Mouse (Mus musculus) kidney, embryonic 16.5 days (tissue): ENCODE measurements around the gene 2510009E07Rik. TPM values are rescaled to one million over a fixed set of nuclear protein-coding genes. Genes with fewer than 3 reads are reported as not detected.
A peak's percentile ranks its signal among the peaks of the same experiment; 100 is the strongest.

ENCODE experiments used
- ATAC-seq: fragments of 200-750 bp; cut with Nextera tagmentation; 2 replicates; pipeline ENCODE4 v1.8.0; 2017; ENCODE audit warnings: moderate TSS enrichment; ENCODE audit not compliant: low FRiP score, low TSS enrichment
- H3K27ac ChIP-seq: fragments of 300-500 bp; sonication (generic); 2 replicates; pipeline ENCODE4 v1.5.1; 2014; ENCODE audit warnings: low read length
- H3K27me3 ChIP-seq: fragments of 300-500 bp; sonication (generic); 2 replicates; pipeline ENCODE4 v1.6.1; 2014; ENCODE audit warnings: low read length, control low read depth, mixed read lengths; ENCODE audit not compliant: insufficient read depth
- H3K36me3 ChIP-seq: fragments of 300-500 bp; sonication (generic); 2 replicates; pipeline ENCODE4 v1.6.1; 2014; ENCODE audit warnings: low read length, control low read depth, mixed read lengths; ENCODE audit not compliant: insufficient read depth
- H3K4me1 ChIP-seq: fragments of 300-500 bp; sonication (generic); 2 replicates; pipeline ENCODE4 v1.6.1; 2014; ENCODE audit warnings: low read length, control low read depth, mixed read lengths; ENCODE audit not compliant: insufficient read depth
- H3K4me2 ChIP-seq: fragments of 300-500 bp; sonication (generic); replicated peaks from 2 replicates; pipeline ENCODE4 v1.6.1; 2014; ENCODE audit warnings: low read depth, low read length
- H3K4me3 ChIP-seq: fragments of 300-500 bp; sonication (generic); 2 replicates; pipeline ENCODE4 v1.5.1; 2014; ENCODE audit warnings: mild to moderate bottlenecking, low read length
- H3K9ac ChIP-seq: fragments of 300-500 bp; sonication (generic); replicated peaks from 2 replicates; pipeline ENCODE4 v1.6.1; 2014; ENCODE audit warnings: low read length
- H3K9me3 ChIP-seq: fragments of 300-500 bp; sonication (generic); 2 replicates; pipeline ENCODE4 v1.6.1; 2016; ENCODE audit warnings: low read length, control low read depth
- WGBS: fragments of 180-500 bp; shearing (Covaris S2); extraction: QIAGEN DNeasy Blood & Tissue Kit; methylation state at CpG from one replicate; pipeline ENCODE4 v1.1.7; 2014; 5-methylcytosine and 5-hydroxymethylcytosine counted together
- polyA plus RNA-seq: library from polyadenylated mRNA; unstranded; fragments of >200 nt; fragmentation: Nextera tagmentation; extraction: Ambion mirVana; gene quantifications from 2 replicates; pipeline ENCODE4 v1.2.1, GENCODE M21; 2015

2510009E07Rik gene
- polyA plus RNA-seq, 1 experiment from 2014 or later: 16.4 TPM

DNA sequence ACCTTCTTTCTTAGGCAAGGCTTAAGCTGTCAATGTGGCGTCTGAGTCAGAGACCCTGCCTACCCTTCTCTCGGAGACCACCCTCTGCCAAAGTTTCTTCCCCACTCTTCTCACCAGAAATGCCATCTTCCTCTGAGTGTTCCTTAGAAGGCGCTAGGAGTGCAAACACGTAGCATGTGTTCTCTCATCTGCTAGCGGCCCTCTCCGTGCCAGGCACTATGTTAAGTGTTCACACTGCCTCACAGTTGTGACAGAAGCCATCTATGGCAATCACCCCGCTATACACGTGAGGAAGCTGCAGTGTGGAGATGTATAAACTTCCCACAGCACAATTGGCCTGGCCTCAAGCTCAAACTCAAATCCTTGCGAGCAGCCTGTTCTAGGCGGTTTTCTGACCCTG is 20.1 kb upstream of the 2510009E07Rik start:
- 84% methylated on average over 10 of the region's 10 CpGs for WGBS

DNA sequence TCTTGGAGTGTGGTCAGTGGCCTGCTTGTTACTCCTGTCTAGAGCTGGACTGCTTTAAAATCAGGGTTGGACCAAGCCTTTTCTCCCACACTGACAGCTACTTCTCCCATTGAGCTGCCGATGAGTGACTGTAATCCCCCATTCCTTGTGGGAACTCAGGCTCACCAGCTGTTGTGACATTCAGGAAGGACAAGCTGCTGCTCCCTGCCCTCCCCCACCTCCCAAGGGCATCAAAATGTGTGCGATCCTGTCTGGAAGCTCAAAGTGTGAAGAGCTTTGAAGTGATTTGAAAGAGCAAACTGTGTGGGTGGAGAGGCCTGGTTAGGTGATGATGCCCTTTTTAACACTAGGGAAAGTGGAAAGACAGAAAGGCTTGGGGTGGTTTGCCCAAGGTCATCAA is 15.9 kb upstream of the 2510009E07Rik start:
- Histone ChIP-seq H3K36me3 (no peaks in the 10 kb centered on the region), H3K4me1 (no peaks in the 10 kb centered on the region), H3K4me2 (no peak overlapping the region), H3K9ac (no peak overlapping the region), H3K27ac (no peak overlapping the region), H3K9me3 (peaks cover 5% of the 10 kb centered on the region; the same call in 1 of the 2 replicates), H3K27me3 (no peaks in the 10 kb centered on the region), H3K4me3 (no peak overlapping the region)
- WGBS: 7% methylated on average over 2 of the region's 2 CpGs
- no peak for ATAC-seq

More for the DNA sequence above, 20.1 kb upstream of the 2510009E07Rik start:
- H3K27ac ChIP-seq: no peak overlapping the region
- no peaks in the 10 kb centered on the region for H3K4me1 ChIP-seq
- ATAC-seq: no peak
- H3K36me3 ChIP-seq: no peaks in the 10 kb centered on the region
- H3K27me3 ChIP-seq: no peaks in the 10 kb centered on the region
- H3K9me3 ChIP-seq: no peaks in the 10 kb centered on the region
- no peak overlapping the region for H3K9ac ChIP-seq
- H3K4me2 ChIP-seq: no peak overlapping the region
- no peak overlapping the region for H3K4me3 ChIP-seq

DNA sequence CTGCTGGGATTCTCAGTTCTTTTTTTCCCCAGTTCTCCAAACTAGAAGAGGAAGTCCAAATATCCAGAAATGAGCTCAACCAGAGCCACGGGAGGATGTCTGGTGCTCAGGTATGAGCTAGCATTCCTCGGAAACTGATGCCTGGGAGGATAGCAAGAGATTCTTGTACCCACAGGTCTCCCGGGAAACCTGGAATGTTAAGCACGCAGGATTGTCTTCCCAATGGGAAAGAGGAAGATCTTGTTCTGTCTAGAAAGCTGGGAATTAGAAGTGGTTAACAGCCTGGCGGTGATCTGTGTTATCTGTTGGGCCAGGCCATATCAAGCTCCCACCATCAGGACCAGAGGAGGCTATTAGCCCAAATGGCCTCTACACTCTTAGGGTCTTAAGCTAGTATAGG is 10.2 kb upstream of the 2510009E07Rik start:
- H3K36me3 ChIP-seq: no peaks in the 10 kb centered on the region
- no peaks in the 10 kb centered on the region for H3K4me1 ChIP-seq
- H3K27ac ChIP-seq: no peak overlapping the region
- H3K27me3 ChIP-seq: no peaks in the 10 kb centered on the region
- H3K9ac ChIP-seq: no peak overlapping the region
- peaks cover 13% of the 10 kb centered on the region for H3K9me3 ChIP-seq
- no peak for ATAC-seq
- no peak overlapping the region for H3K4me2 ChIP-seq
- no peak overlapping the region for H3K4me3 ChIP-seq
- 56% methylated on average over 5 of the region's 5 CpGs for WGBS

DNA sequence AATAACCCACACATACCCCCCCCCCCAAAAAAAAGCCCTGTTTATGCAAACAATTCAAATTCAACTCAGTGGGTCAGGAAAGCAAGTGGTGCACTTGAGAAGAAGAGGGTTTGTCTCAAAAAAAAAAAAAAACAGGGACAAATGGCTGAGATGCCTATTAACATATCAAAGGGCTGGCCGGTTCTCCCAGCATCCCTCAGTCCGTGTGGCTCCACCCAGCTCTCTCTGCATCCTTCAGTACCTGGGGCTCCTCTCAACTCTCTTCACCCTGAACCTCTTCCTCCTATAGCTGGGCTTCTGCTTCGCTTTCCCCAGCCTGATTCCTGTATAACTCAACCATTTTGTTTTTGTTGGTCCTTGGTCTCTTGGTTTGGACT is 7.8 kb upstream of the 2510009E07Rik start:
- peak overlapping the region; percentile 22 for H3K4me2 ChIP-seq
- no peaks in the 10 kb centered on the region for H3K27me3 ChIP-seq
- no peak for ATAC-seq
- H3K36me3 ChIP-seq: no peaks in the 10 kb centered on the region
- H3K4me1 ChIP-seq: no peaks in the 10 kb centered on the region
- H3K4me3 ChIP-seq: no peak overlapping the region; the same call in 1 of the 2 replicates
- 17% methylated on average over 3 of the region's 3 CpGs for WGBS
- H3K9me3 ChIP-seq: peaks cover 8% of the 10 kb centered on the region
- H3K27ac ChIP-seq: no peak overlapping the region
- no peak overlapping the region for H3K9ac ChIP-seq

DNA sequence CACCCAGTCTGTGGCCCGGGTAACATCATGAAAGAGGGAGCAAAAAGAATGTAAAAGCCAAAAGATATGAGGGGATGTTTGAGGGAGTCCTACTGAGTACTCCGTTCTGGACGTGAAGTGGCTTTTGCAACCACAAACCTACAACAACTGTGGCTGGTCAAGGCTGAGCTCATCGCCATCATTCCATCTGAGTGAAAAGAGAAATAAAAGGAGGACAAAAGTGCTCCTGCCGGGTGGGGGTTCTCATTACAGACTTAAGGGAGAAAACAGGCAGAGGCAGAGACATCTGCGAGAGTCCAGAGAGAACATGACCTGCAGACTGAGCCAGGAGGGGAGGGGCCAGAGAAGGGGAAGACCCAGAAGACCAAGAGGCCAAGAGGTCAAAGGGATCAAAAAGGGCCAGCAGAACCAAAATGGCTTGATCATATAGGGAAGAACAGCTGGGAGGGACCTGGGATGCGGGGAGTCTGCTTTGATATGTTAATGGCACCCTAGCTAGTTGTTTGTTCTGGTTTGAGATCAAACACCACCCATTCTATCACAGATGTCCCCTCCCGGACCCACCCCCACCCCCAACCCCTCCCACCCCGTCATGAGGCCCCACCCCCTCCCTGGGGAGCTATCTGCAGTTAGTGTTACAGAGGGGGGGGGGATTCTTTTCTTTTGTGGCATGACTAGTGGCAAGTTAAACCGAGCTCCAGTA is 7.3 kb upstream of the 2510009E07Rik start:
- no peak for ATAC-seq
- peak overlapping the region; percentile 22; the same call in 1 of the 2 replicates for H3K4me2 ChIP-seq

DNA sequence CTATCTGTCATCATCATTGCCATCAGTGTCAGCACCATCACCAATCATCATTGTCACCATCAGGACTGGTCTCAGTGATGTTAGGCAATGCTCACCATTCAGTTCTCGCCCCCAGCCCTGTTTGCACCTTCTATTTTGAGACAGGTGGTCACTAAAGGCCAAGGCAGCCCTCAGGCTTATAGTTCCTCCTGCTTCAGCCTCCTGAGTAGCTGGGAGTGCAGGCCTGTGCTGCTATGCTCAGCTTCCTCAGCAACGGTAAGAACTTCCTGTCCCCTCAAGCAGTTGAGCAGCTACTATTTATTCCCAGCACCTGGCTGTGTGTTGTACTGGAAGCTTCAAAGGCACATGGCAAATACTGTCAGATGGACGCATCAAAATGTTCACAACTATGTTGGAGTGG is 3.7 kb upstream of the 2510009E07Rik start:
- WGBS: 79% methylated on average over 3 of the region's 3 CpGs
- no peak overlapping the region for H3K4me3 ChIP-seq
- H3K9me3 ChIP-seq: peaks cover 8% of the 10 kb centered on the region
- ATAC-seq: no peak
- H3K27ac ChIP-seq: no peak overlapping the region
- no peak overlapping the region for H3K9ac ChIP-seq
- H3K4me2 ChIP-seq: no peak overlapping the region
- no peaks in the 10 kb centered on the region for H3K36me3 ChIP-seq
- H3K27me3 ChIP-seq: no peaks in the 10 kb centered on the region
- peaks cover 6% of the 10 kb centered on the region; the same call in 1 of the 2 replicates for H3K4me1 ChIP-seq

More for the DNA sequence above, 7.3 kb upstream of the 2510009E07Rik start:
- Histone ChIP-seq H3K4me3 (no peak overlapping the region; the same call in 1 of the 2 replicates), H3K4me1 (no peaks in the 10 kb centered on the region), H3K9ac (no peak overlapping the region), H3K27ac (no peak overlapping the region), H3K9me3 (peaks cover 8% of the 10 kb centered on the region), H3K36me3 (no peaks in the 10 kb centered on the region), H3K27me3 (no peaks in the 10 kb centered on the region)
- 29% methylated on average over 10 of the region's 10 CpGs for WGBS

DNA sequence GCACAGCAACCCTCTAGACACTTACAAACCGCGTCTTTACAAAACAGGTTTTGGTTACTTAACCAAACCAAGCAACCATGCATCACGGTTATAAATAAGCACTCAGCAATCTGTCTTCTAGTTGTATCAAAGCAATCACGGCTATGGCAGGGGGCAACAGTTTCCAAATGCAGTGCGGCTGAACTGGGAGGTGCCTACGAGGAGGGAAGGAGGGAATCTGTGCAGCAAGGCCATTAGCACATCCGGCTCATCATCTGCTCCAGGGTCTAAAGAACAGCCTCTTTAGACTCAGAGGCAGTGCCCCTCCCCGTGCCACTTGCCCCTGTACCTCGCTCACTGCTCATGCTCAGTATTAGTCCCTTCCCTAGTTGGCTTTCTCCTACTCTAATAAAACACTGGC is 2.5 kb upstream of the 2510009E07Rik start:
- peaks cover 8% of the 10 kb centered on the region for H3K9me3 ChIP-seq
- no peak overlapping the region for H3K27ac ChIP-seq
- WGBS: 47% methylated on average over 9 of the region's 9 CpGs
- H3K4me1 ChIP-seq: peaks cover 13% of the 10 kb centered on the region; the same call in 1 of the 2 replicates
- H3K36me3 ChIP-seq: no peaks in the 10 kb centered on the region
- H3K9ac ChIP-seq: no peak overlapping the region
- no peaks in the 10 kb centered on the region for H3K27me3 ChIP-seq
- no peak overlapping the region for H3K4me2 ChIP-seq
- no peak overlapping the region for H3K4me3 ChIP-seq
- ATAC-seq: no peak

DNA sequence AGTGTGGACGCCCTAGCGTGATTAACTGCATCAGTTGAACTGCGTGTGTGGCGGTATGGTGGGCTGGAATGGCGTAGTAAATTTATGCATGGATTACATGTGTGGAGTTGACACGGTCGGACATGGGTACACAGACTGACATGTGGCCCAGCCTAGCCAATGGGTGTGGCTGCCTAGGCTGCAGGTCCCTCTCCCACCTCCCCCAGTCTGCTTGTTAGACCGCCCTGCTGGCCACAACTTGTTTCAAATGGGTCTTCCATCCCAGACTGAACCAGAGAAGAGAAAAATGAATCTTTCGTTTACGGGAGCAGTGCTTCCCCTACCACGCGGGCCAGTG is 745 bp upstream of the 2510009E07Rik start:
- no peak overlapping the region for H3K27ac ChIP-seq

DNA sequence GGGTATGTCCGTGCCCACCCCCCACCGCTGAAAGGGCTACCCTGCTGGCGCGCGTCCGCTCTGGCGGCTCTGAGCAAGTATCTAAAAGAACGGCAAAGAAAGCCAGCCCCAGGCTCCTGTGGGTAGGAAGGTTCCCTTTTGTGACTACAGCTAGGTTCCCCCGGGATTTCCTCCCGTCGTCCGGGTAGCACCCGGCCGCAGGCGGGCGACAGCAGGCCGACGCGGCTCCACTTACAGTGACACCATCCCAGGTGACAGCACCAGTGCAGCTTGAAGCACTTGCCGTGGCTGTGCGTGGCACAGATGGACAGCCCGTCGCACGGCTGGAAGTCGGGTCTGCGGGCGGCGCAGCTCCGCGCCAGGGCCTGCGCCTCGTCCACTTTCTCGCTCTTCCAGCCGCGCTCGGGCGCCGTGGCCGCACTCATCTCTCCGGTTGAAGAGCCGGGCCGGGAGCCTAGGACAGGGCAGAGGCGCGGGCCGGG is 443 bp downstream of the 2510009E07Rik start:
- Histone ChIP-seq H3K27ac (peak overlapping the region; percentile 73), H3K9ac (peak overlapping the region; percentile 91), H3K9me3 (no peaks in the 10 kb centered on the region), H3K36me3 (no peaks in the 10 kb centered on the region), H3K4me1 (peaks cover 13% of the 10 kb centered on the region; the same call in 1 of the 2 replicates), H3K4me2 (peak overlapping the region; percentile 71), H3K27me3 (no peaks in the 10 kb centered on the region), H3K4me3 (peak overlapping the region; percentile 70)
- ATAC-seq: peak; percentile 68
- WGBS: under 1% methylated on average over 45 of the region's 45 CpGs

More for the DNA sequence above, 745 bp upstream of the 2510009E07Rik start:
- peak; percentile 65; the same call in 1 of the 2 replicates for ATAC-seq
- Histone ChIP-seq H3K27me3 (no peaks in the 10 kb centered on the region), H3K36me3 (no peaks in the 10 kb centered on the region), H3K4me2 (peak overlapping the region; percentile 71), H3K9ac (peak overlapping the region; percentile 91; the same call in 1 of the 2 replicates), H3K9me3 (peaks cover 3% of the 10 kb centered on the region; the same call in 1 of the 2 replicates), H3K4me3 (peak overlapping the region; percentile 70), H3K4me1 (peaks cover 13% of the 10 kb centered on the region; the same call in 1 of the 2 replicates)
- WGBS: 3% methylated on average over 12 of the region's 12 CpGs

DNA sequence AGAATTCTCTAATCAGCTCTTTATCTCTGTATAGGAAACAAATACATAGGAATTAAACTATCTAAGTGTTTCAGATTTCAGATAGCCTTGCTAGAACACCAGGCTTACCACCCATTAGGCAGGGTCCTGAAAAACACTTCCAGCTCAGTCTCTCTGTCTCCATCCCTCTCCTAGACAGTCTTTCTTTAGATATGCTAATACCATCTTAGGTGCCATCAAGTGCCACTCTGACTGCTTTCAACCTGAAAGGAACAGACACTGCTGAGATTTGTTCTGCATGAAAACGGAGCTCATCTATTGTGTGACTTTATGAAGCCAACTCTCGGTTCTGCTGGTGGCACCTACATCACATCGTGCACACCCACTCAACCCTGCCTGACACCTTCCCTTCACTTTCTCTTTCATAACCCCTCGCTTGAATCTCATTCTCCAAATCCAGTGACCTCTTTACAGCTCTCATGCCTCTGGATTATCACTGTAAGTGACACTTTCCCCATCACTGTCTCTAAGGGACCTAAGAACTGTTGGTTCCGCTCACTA is 4.2 kb downstream of the 2510009E07Rik start:
- no peak for ATAC-seq
- H3K27me3 ChIP-seq: no peaks in the 10 kb centered on the region
- H3K9ac ChIP-seq: no peak overlapping the region
- H3K4me3 ChIP-seq: no peak overlapping the region
- H3K4me2 ChIP-seq: no peak overlapping the region
- H3K4me1 ChIP-seq: peaks cover 11% of the 10 kb centered on the region; the same call in 1 of the 2 replicates
- no peak overlapping the region for H3K27ac ChIP-seq
- 62% methylated on average over 5 of the region's 5 CpGs for WGBS
- H3K36me3 ChIP-seq: 0 out of 2 replicates have a peak, but pooled peaks cover 2% of the 10 kb centered on the region
- H3K9me3 ChIP-seq: 0 out of 2 replicates have a peak, but pooled peaks cover 2% of the 10 kb centered on the region
